ENCODE assay signal across 8 mouse cellular contexts in the genomic region with DNA sequence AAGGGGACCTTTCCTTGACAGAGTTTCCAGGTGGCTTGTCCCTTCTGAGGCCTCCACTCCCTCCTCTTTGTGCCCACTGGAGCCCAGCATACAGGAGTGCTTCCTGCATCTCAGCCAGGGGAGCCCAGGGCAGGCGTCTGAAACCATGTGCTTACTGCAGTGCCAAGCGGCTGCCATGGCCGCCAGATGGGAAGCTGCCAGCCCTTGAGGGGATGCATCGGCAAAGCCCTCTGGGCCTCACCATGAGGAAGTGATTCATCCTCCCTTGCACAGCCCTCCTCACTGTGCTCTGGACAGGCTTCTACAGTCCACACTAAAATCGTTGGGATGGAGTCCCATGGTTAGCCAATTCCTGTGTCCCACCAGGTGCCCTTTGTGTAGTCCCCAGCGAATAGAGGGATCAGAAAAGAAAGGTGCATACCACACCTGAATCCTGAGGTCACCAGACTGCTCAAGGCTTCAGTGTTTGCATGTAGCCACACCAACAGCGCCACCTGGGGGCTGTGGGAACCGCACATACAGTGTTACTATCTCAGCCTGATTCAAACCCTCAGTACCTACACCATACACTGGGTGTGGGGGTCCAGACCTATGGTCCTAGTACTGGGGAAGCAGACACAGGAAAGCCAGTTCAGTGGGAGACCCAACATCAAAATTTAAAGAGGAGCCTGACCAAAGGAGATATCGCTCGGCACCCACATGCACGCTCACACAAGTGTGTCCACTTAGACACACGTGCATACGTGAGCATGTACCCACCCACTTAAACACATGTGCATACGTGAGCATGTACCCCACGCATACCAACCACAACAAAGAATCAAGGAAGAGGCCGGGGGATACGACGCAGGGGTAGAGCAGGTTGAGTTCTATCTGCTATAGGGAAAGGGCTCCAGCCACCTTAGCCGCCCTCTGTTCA. TPM values are rescaled to one million over a fixed set of nuclear protein-coding genes. Genes with fewer than 3 reads are reported as not detected.
DNase-seq lines count a peak whose midpoint lies in the region; ATAC-seq and TF ChIP-seq lines count a peak whose summit lies in the region.
"Had no signal": no experiment of that assay in that cellular context is flagged by ENCODE, and none has a peak within 500 bp of the region (broad histone marks: within the 10 kb centered on the region; RNA-seq: fewer than 3 reads in every experiment).

No protein-coding gene starts in this region.

- no peak for TF ChIP-seq EP300 in liver, postnatal 0 days (IDR thresholded peaks at IDR 0.05; ENCODE audit: low read depth)

- peak; percentile 55 for TF ChIP-seq CTCF in liver, postnatal 0 days (IDR thresholded peaks at IDR 0.05; ENCODE audit: low read depth)

- intact Hi-C loops in left cerebral cortex, postnatal 4 days (cut with DNase I): loop anchor here (10.0 kb wide), 1 partner anchor 162 kb away; the partner anchor contains the start of gene Gpr139

- DNase-seq in left cerebral cortex, postnatal 4 days: peak; percentile 72
- no peak for DNase-seq in left cerebral cortex, adult 8-10 months (ENCODE audit: low spot score in 2 of 2)
- peak; percentile 80 for DNase-seq in Muller cell, postnatal 12 days (ENCODE audit: inconsistent ontology term)
- DNase-seq in cerebellum, adult 9-10 months: peak; percentile 41
- DNase-seq in hindbrain, embryonic 14.5 days (ENCODE audit: low spot score): peak; percentile 47
- peak; percentile 47 for DNase-seq in liver, postnatal 0 days
- DNase-seq in thymus, postnatal 14 days: peak; percentile 33

- no peak overlapping the region for H3K9ac ChIP-seq in hindbrain, embryonic 14.5 days
- no peak overlapping the region for H3K9ac ChIP-seq in liver, postnatal 0 days (replicated peaks)
- H3K9ac ChIP-seq: neural tube, embryonic 12.5 days had no signal

- peaks cover 6% of the 10 kb centered on the region for H3K4me1 ChIP-seq in hindbrain, embryonic 14.5 days (replicated peaks; ENCODE audit: control insufficient read depth, insufficient read depth, low read length)
- no peaks in the 10 kb centered on the region for H3K4me1 ChIP-seq in liver, postnatal 0 days (ENCODE audit: insufficient read depth)
- H3K4me1 ChIP-seq: neural tube, embryonic 12.5 days had no signal

- no peaks in the 10 kb centered on the region for H3K36me3 ChIP-seq in hindbrain, embryonic 14.5 days (replicated peaks; ENCODE audit: control insufficient read depth, insufficient read depth)
- H3K36me3 ChIP-seq in liver, postnatal 0 days (replicated peaks; ENCODE audit: insufficient read depth, low read length): no peaks in the 10 kb centered on the region
- H3K36me3 ChIP-seq: neural tube, embryonic 12.5 days had no signal

- WGBS in hindbrain, embryonic 14.5 days: 74% methylated on average over 19 of the region's 19 CpGs
- 66% methylated on average over 19 of the region's 19 CpGs for WGBS in liver, postnatal 0 days (ENCODE audit: insufficient replicate concordance)

- no peak overlapping the region for H3K4me2 ChIP-seq in hindbrain, embryonic 14.5 days (replicated peaks)
- no peak overlapping the region for H3K4me2 ChIP-seq in liver, postnatal 0 days (ENCODE audit: low read depth, low read length)
- H3K4me2 ChIP-seq: neural tube, embryonic 12.5 days had no signal

- no peak overlapping the region for H3K4me3 ChIP-seq in hindbrain, embryonic 14.5 days (replicated peaks; ENCODE audit: low read length)
- no peak overlapping the region for H3K4me3 ChIP-seq in liver, postnatal 0 days (ENCODE audit: low read depth, low read length)
- H3K4me3 ChIP-seq: neural tube, embryonic 12.5 days had no signal

- no peak overlapping the region for H3K27ac ChIP-seq in hindbrain, embryonic 14.5 days
- H3K27ac ChIP-seq in liver, postnatal 0 days (ENCODE audit: low read depth): no peak overlapping the region
- H3K27ac ChIP-seq: neural tube, embryonic 12.5 days had no signal

- H3K9me3 ChIP-seq in hindbrain, embryonic 14.5 days (ENCODE audit: control insufficient read depth, low read length): no peaks in the 10 kb centered on the region
- no peaks in the 10 kb centered on the region for H3K9me3 ChIP-seq in liver, postnatal 0 days (ENCODE audit: low read length)
- H3K9me3 ChIP-seq: neural tube, embryonic 12.5 days had no signal

- H3K27me3 ChIP-seq in hindbrain, embryonic 14.5 days (ENCODE audit: control insufficient read depth, insufficient read depth, low read length): no peaks in the 10 kb centered on the region
- no peaks in the 10 kb centered on the region for H3K27me3 ChIP-seq in liver, postnatal 0 days (ENCODE audit: insufficient read depth, low read length)
- H3K27me3 ChIP-seq: neural tube, embryonic 12.5 days had no signal

- ATAC-seq in hindbrain, embryonic 14.5 days (ENCODE audit: low FRiP score): peak; percentile 52; the same call in 1 of the 2 replicates
- no peak for ATAC-seq in liver, postnatal 0 days

RNA-seq across cellular contexts. Expression of gene Gprc5b, which starts 27.5 kb away (rescaled TPM):
- 10 to 100 TPM; 17.9 to 20.2 TPM for total RNA-seq in left cerebral cortex, postnatal 4 days (2021)
- 100 to 1,000 TPM; 116 to 128 (median 122) TPM for total RNA-seq in left cerebral cortex, adult 8-10 months (2022)
- polyA plus RNA-seq in hindbrain, embryonic 14.5 days (2014; fragmentation: Nextera tagmentation; extraction: Ambion mirVana): 9.3 and 10.2 TPM in 2 replicates
- polyA plus RNA-seq in liver, postnatal 0 days (2015; fragmentation: Nextera tagmentation; extraction: Ambion mirVana): 0.20 and 0.33 TPM in 2 replicates

Comparison
In these comparisons a context has a peak if more than half of its experiments do, and no peak if none do; other contexts are left out.
1. DNase-seq: peak in left cerebral cortex, postnatal 4 days (single experiment), Muller cell, postnatal 12 days (single experiment), cerebellum, adult 9-10 months (single experiment), hindbrain, embryonic 14.5 days (single experiment), liver, postnatal 0 days (single experiment) and thymus, postnatal 14 days (single experiment); none in left cerebral cortex, adult 8-10 months (0 of 2).
2. RNA of gene Gprc5b, which starts 27.5 kb away (total RNA-seq): 116 to 128 TPM in left cerebral cortex, adult 8-10 months; 17.9 to 20.2 TPM in left cerebral cortex, postnatal 4 days; every median in the first group is over 4 times any median in the second.